Mouse (Mus musculus) megakaryocyte-erythroid progenitor cell, adult 5-6 weeks (primary cell): Measurements from ENCODE around the gene Vps53. TPM values are rescaled to one million over a fixed set of nuclear protein-coding genes. Genes with fewer than 3 reads are reported as not detected.

ENCODE experiments used
- ATAC-seq: replicated peaks from 2 replicates; pipeline ENCODE4 v1.8.0; 2016; ENCODE audit warnings: mild to moderate bottlenecking, inconsistent platforms; ENCODE audit not compliant: severe bottlenecking, poor library complexity, low FRiP score, low TSS enrichment
- total RNA-seq, 2 experiments: library from RNA; stranded (forward) in 1 of 2; stranded (reverse) in 1 of 2; fragments of 200-1000, 215-1000 nt in 1 of 2; fragments of >200 nt in 1 of 2; fragmentation: Nextera tagmentation in 1 of 2; gene quantifications; 2 replicates each; pipeline ENCODE4 v1.2.3; 2014 to 2017

Vps53 gene
- total RNA-seq, 2 experiments from 2014 or later, result 33.6 to 44.1 TPM

- ATAC-seq, result no peak
These were observed 109.6 kb downstream of the Vps53 start for GRCm38 (mm10) chr11:76069816-76070215.

GRCm38 (mm10) chr11:76066563-76067156 is 112.8 kb downstream of the Vps53 start:
- ATAC-seq, result no peak

DNA sequence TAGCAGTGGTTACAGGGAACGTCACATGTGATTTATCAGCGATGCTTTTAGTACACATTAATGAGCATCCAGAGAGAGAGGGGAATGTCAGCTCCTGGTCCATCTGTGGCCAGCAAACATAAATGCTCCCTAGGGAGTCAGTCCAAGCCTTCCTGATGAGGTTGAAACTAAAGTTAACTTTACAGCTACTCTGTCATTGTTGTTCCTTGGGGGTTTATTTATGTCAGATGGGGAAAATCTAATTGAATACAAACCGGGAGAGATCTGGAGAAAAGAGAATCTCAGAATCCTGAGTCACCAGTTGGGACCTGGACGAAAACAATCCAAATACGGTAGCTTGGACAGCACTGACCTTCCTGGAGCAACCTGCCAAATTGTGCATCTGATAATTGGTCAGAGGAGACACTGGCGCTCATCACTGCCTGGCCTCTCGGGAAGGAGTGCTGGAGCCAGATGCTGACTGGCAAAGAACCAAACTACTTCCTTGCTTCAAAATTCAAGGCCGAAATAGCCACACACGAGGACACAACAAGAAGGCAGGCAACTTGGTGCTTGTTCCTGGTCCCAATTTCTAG is 113.8 kb downstream of the Vps53 start:
- ATAC-seq, result no peak

DNA sequence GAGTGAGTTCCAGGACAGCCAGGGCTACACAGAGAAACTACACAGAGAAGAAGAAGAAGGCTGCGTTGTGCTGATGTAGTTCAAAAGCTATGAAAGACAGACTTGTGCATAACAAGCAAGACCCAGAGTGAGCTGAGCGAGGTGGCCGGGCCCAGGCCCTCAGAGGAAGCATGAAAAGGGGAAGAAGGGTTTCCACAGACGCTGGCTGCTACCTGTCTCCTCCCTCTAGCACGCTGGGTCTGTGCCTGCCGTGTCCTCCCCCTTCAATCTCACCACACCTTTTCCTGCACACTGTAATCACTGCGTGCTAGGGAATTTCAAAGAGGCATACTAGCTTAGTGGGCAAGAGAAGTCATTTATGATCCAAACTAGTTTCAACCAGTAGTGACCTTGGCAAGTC is 115.0 kb downstream of the Vps53 start:
- ATAC-seq, result no peak

- no peak for ATAC-seq
These were observed 118.5 kb downstream of the Vps53 start for GRCm38 (mm10) chr11:76060906-76061305.

GRCm38 (mm10) chr11:76059971-76060370 is 119.5 kb downstream of the Vps53 start:
- ATAC-seq, result no peak

DNA sequence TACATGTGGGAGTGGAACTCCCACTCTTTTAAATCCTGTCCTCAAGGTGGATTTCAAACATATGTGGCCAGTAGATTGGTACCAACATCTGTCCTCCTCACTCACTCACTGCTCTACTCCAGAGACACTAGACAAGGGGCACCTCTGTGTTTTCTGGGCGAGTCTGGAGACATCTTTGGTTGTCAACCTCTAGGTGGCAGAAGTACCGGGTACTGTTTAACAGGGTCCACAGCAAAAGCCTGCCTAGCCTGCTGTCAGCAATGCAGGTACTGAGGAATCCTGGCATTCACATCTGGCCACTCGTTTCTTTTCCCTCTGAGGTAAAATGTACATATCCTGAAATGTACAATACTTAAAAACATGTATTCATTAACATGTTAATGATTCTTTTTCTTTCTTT is 123.0 kb downstream of the Vps53 start:
- ATAC-seq, result no peak

- ATAC-seq, result no peak
These were observed 127.0 kb downstream of the Vps53 start for GRCm38 (mm10) chr11:76052496-76052895.

GRCm38 (mm10) chr11:76050967-76051512 is 128.4 kb downstream of the Vps53 start:
- no peak for ATAC-seq

GRCm38 (mm10) chr11:76050509-76050908 is 128.9 kb downstream of the Vps53 start:
- no peak for ATAC-seq

- ATAC-seq, result no peak
These were observed 134.1 kb downstream of the Vps53 start for GRCm38 (mm10) chr11:76045367-76045766.

- ATAC-seq, result no peak
These were observed 135.0 kb downstream of the Vps53 start for GRCm38 (mm10) chr11:76044468-76044867.

GRCm38 (mm10) chr11:76042882-76043281 is 136.6 kb downstream of the Vps53 start:
- no peak for ATAC-seq

GRCm38 (mm10) chr11:76042041-76042638 is 137.3 kb downstream of the Vps53 start:
- no peak for ATAC-seq

DNA sequence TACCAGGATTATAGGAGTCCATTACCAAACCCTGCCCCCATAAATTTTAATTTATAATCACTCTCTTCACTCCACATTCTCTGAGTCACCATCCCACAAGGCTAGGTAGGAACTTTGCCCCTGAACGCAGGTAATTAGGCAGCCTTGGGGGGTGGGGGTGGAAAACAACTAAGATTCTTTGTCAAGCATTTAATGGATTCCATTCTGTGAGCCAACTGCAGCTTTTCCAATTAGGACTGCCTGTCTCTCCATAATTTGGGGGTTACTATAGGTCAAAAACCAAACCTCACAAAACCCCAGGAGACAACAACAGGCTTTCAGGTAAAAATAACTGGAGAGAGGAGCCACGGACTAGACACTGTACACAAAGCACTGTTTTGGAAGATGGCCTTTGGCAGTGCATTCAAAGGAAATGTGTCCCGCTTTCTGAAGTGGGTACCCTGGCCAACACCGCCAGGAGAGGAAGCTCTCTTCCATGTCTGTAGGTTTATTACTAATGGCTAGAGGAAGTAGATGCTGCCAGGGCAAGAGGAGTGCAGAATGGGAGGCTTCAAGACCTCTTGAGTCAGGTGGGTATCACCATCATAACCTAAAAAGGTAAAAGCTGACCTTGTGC is 138.6 kb downstream of the Vps53 start:
- ATAC-seq, result no peak

DNA sequence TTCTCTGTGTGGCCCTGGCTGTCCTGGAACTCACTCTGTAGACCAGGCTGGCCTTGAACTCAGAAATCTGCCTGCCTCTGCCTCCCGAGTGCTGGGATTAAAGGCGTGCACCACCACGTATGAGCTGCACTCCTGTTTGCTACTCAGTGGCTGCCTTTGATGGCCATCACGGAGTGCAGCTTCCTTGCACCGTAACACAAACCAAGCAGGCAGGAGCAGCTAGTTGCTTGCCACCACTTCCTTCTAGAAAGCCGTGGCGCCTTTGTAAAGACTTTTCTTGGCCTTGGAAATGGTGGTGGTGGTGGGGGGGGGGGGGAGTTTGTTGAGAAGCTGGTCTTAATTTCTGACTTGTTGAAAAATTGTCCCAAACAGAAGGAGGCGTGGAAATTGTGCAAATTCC is 139.3 kb downstream of the Vps53 start:
- ATAC-seq, result no peak

DNA sequence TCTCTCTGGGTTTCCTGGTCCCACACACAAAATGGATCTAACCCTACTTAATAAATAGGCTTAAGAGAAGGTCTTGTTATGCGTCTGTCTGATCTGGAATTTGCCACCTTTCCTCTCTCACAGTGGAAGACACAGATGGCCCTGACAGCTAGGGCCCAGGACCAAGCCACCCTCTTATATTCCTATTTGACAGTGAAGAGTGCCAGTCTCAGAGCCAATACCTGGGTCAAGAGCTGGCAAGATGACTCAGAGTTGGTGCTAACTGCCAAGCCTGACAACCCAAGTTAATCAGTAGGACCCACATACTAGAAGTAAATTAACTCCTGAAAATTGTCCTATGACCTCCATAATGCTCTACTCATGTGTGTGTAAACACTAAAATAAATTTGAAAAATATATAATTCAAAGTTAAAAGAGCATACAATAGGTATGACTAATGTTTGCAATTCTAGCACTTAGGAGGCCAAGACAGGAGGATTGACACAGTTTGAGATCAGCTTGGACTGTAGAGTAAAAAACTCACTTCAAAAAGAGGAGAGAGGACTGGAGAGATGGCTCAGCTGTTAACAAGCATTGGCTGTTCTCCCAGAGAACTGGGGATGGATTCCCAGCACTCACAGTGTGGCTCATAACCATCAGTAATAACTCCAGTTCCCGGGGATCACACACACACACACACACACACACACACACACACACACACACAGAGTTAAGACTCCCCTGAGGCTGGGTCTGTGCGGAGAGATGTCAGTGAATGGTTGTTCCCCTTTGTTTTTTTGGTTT is 140.0 kb downstream of the Vps53 start:
- no peak for ATAC-seq

- ATAC-seq, result no peak
These were observed 141.7 kb downstream of the Vps53 start for GRCm38 (mm10) chr11:76037581-76038294.

DNA sequence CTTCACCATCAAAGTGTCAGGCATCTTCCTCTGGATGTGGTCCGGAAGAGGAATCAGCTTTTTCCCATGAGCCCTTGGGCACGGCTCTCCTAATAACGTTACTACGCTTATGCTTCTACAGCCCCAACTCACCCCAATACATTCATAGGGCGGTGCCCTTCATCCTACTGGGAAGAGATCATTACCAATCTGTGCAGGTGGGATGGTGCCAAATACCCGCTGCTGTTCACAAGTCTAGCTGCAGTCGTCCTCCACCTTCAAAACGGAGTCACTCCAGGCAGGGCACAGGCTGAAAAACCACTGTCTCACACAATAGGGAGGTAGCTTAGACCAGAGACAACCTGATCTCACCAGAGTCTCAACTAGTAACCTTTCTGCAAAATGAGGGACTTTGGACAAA is 144.3 kb downstream of the Vps53 start:
- ATAC-seq, result no peak
